Mouse (Mus musculus) forebrain, embryonic 13.5 days (tissue): ENCODE results near the gene Vps37c. TPM values are rescaled to one million over a fixed set of nuclear protein-coding genes. Genes with fewer than 3 reads are reported as not detected.

Source experiments
- ATAC-seq: fragments of 200-750 bp; cut with Nextera tagmentation; 2 replicates; pipeline ENCODE4 v1.8.0; 2017
- H3K27ac ChIP-seq: fragments of 300-500 bp; sonication (generic); 2 replicates; pipeline ENCODE4 v1.5.1; 2015; ENCODE audit warnings: inconsistent platforms, mild to moderate bottlenecking, moderate library complexity
- H3K27me3 ChIP-seq: fragments of 300-500 bp; sonication (generic); 2 replicates; pipeline ENCODE4 v1.6.1; 2015; ENCODE audit warnings: mild to moderate bottlenecking, inconsistent platforms
- H3K36me3 ChIP-seq: fragments of 300-500 bp; sonication (generic); 2 replicates; pipeline ENCODE4 v1.6.1; 2015; ENCODE audit warnings: mild to moderate bottlenecking, inconsistent platforms; ENCODE audit not compliant: poor library complexity, severe bottlenecking
- H3K4me1 ChIP-seq: fragments of 300-500 bp; sonication (generic); 2 replicates; pipeline ENCODE4 v1.6.1; 2015; ENCODE audit warnings: inconsistent platforms
- H3K4me2 ChIP-seq: fragments of 300-500 bp; sonication (generic); 2 replicates; pipeline ENCODE4 v1.6.1; 2015; ENCODE audit warnings: inconsistent platforms, mild to moderate bottlenecking, moderate library complexity
- H3K4me3 ChIP-seq: fragments of 300-500 bp; sonication (generic); 2 replicates; pipeline ENCODE4 v1.5.1; 2015; ENCODE audit warnings: mild to moderate bottlenecking, inconsistent platforms
- H3K9ac ChIP-seq: fragments of 300-500 bp; sonication (generic); 2 replicates; pipeline ENCODE4 v1.6.1; 2015; ENCODE audit warnings: mild to moderate bottlenecking, inconsistent platforms
- H3K9me3 ChIP-seq: fragments of 300-500 bp; sonication (generic); replicated peaks from 2 replicates; pipeline ENCODE4 v1.6.1; 2016; ENCODE audit warnings: inconsistent platforms
- WGBS: fragments of 180-500 bp; shearing (Covaris S2); methylation state at CpG from one replicate; pipeline ENCODE4 v1.1.7; 2015; 5-methylcytosine and 5-hydroxymethylcytosine counted together
- polyA plus RNA-seq: library from polyadenylated mRNA; unstranded; fragments of >200 nt; fragmentation: Nextera tagmentation; extraction: Ambion mirVana; gene quantifications from 2 replicates; pipeline ENCODE4 v1.2.1, GENCODE M21; 2015

Gene Vps37c
- polyA plus RNA-seq, 1 experiment from 2014 or later: 32.1 TPM

DNA sequence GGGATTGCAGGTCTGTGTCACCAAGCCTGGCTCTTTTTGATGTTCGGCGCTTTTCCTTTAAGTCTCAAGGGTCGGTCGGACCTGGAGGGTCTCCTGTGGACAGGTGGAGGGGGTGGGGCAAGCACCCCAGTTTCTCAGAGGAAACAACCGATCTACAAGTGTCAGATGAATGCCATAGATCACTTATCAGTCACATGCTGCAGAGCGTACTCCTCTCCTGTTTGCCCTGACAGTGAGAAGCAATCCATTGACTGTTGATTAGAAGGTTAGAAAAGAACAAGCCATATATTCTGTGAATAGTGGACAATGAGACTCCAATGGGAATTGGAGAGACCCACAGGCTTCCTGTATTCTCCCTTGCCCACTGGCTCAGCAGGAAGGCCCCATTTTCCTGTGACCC is 61.6 kb downstream of the Vps37c start:
- Histone ChIP-seq H3K4me2 (no peak overlapping the region), H3K9ac (no peak overlapping the region), H3K27me3 (no peaks in the 10 kb centered on the region), H3K4me1 (no peaks in the 10 kb centered on the region), H3K4me3 (no peak overlapping the region), H3K27ac (no peak overlapping the region), H3K9me3 (no peaks in the 10 kb centered on the region), H3K36me3 (no peaks in the 10 kb centered on the region)
- no peak for ATAC-seq
- WGBS: 88% methylated on average over 6 of the region's 6 CpGs

DNA sequence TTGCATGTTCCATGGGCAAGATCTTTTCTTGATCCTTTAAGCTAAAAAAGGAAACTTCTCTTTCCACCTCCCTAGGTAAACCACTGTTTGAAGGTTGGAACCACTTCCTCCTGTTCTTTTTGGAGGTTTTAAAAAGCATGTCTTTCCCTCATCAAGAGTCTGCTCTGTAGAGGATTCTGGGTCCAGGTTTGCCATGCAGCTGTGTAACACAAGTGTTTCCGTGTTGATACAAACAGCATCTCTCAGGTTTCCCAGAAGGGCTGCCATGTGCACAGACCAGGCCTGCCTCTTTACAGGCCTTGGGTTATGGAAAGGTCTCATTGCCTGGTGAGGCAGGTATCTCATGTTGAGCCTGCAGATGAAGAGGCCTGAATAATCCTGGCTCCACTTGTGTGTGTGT is 63.1 kb downstream of the Vps37c start:
- Histone ChIP-seq H3K36me3 (no peaks in the 10 kb centered on the region), H3K9me3 (no peaks in the 10 kb centered on the region), H3K9ac (no peak overlapping the region), H3K27ac (no peak overlapping the region), H3K4me1 (no peaks in the 10 kb centered on the region), H3K4me2 (no peak overlapping the region), H3K27me3 (no peaks in the 10 kb centered on the region), H3K4me3 (no peak overlapping the region)
- WGBS: 84% methylated on average over 1 of the region's 1 CpGs
- ATAC-seq: no peak

DNA sequence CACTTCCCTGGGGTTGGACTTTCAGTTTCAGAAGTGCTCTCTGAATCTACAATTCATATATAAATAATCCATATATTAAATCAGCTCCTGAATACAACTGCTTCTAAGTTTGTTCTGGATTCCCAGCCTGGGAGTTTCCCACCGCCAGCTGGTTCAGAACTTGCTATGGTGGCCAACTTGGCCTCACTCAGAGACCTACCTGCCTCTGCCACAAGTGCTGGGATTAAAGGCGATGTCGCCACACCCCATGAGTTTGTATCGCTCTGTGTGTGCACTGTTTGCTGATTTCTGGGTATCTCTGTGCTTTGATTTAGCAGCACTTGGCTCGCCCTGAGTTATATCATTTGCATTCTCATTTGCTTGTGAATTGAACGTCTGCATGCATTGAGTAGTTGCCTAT is 63.6 kb downstream of the Vps37c start:
- ATAC-seq: no peak
- no peak overlapping the region for H3K4me2 ChIP-seq
- H3K27ac ChIP-seq: no peak overlapping the region
- H3K9me3 ChIP-seq: no peaks in the 10 kb centered on the region
- H3K9ac ChIP-seq: no peak overlapping the region
- H3K36me3 ChIP-seq: no peaks in the 10 kb centered on the region
- H3K27me3 ChIP-seq: no peaks in the 10 kb centered on the region
- WGBS: 86% methylated on average over 6 of the region's 6 CpGs
- no peak overlapping the region for H3K4me3 ChIP-seq
- no peaks in the 10 kb centered on the region for H3K4me1 ChIP-seq

DNA sequence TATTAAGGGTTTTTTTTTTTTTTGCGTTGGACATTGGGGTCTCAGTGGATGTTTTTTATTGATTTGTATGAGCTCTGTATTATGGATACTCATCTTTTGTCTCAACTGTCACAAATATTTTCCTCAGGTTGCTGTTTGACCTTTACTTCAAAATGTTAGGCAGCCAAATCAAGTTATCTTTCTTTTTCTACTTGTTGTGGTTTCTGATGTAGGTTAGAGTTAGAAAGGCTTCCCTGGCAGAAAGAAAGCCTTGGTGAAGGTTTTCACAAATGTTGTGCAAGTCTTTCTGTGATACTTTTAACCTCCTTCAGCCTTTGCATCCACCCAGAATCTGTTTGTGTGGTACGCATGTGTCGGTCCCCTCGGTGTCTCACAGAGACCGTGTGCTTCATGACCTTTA is 64.1 kb downstream of the Vps37c start:
- no peaks in the 10 kb centered on the region for H3K36me3 ChIP-seq
- no peak overlapping the region for H3K4me3 ChIP-seq
- H3K9me3 ChIP-seq: no peaks in the 10 kb centered on the region
- H3K4me2 ChIP-seq: no peak overlapping the region
- H3K27ac ChIP-seq: no peak overlapping the region
- no peak for ATAC-seq
- no peak overlapping the region for H3K9ac ChIP-seq
- H3K27me3 ChIP-seq: no peaks in the 10 kb centered on the region
- 94% methylated on average over 5 of the region's 5 CpGs for WGBS
- no peaks in the 10 kb centered on the region for H3K4me1 ChIP-seq

DNA sequence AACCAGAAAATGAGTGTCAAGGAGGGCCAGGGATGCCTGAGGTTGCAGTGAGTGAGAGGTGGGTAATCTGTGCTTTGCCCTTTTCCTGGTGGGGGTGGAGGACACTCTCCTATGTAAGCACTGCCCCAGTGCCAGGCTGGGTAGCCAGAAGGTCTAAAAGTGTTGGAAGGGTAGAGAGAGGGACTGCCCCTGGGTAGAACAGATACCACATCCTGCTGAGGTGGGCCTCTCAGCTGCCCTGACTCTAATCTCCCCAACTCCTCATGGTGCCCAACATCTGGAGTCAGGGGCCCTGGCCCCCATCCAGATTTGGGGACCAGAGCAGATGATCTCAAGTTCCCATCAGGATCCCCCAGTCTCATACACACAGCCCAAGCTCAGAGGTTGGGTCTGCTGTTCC is 68.6 kb downstream of the Vps37c start:
- Histone ChIP-seq H3K9ac (no peak overlapping the region), H3K27me3 (no peaks in the 10 kb centered on the region), H3K4me2 (no peak overlapping the region), H3K27ac (no peak overlapping the region), H3K36me3 (no peaks in the 10 kb centered on the region), H3K4me1 (no peaks in the 10 kb centered on the region), H3K9me3 (no peaks in the 10 kb centered on the region), H3K4me3 (no peak overlapping the region)
- ATAC-seq: no peak

DNA sequence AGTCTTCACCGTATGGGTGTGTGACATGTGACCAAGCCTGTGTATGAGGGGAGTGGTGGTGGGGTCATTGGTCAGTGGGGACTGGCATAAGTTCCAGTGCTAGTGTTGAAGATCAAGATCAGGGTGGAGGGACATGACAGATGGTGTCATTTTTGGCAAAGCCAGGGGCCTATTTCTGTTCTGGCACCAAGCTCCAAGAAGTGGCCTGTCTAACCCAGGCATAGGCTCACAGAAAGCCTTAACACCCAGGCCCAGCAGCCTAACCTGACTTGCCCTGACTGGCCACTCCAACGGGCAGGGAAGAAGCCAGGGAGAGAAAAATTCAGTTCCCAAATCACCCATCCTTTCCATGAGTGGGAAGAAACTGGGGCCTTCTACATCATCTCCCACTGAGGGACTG is 69.0 kb downstream of the Vps37c start:
- no peaks in the 10 kb centered on the region for H3K9me3 ChIP-seq
- no peak overlapping the region for H3K9ac ChIP-seq

DNA sequence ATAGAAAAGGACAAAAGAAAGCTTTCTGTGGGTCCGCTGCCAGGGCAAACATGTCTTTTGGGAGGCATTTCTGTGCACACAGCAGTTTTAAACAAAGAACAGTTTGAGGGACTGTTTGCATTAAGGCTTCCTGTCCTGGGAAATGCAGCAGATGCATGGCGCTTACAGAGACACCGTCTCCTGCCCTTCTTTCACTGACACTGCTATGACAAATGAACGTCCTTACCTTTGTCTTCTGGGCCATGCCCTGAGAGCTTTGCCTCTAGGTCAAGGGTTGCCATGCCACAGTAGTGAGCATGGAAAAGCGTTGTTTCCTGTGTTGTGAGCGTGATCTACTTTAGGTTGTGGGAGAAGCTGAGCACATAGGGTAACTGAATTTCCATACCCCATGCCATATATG is 70.2 kb downstream of the Vps37c start:
- Histone ChIP-seq H3K9ac (no peak overlapping the region), H3K36me3 (no peaks in the 10 kb centered on the region), H3K4me2 (no peak overlapping the region), H3K4me3 (no peak overlapping the region), H3K27me3 (no peaks in the 10 kb centered on the region), H3K4me1 (no peaks in the 10 kb centered on the region), H3K27ac (no peak overlapping the region), H3K9me3 (no peaks in the 10 kb centered on the region)
- 63% methylated on average over 6 of the region's 6 CpGs for WGBS
- ATAC-seq: no peak

More for the DNA sequence above, 69.0 kb downstream of the Vps37c start:
- no peaks in the 10 kb centered on the region for H3K4me1 ChIP-seq
- no peak overlapping the region for H3K4me2 ChIP-seq
- H3K4me3 ChIP-seq: no peak overlapping the region
- H3K36me3 ChIP-seq: no peaks in the 10 kb centered on the region
- WGBS: 85% methylated on average over 2 of the region's 2 CpGs
- H3K27ac ChIP-seq: no peak overlapping the region
- H3K27me3 ChIP-seq: no peaks in the 10 kb centered on the region
- ATAC-seq: no peak

DNA sequence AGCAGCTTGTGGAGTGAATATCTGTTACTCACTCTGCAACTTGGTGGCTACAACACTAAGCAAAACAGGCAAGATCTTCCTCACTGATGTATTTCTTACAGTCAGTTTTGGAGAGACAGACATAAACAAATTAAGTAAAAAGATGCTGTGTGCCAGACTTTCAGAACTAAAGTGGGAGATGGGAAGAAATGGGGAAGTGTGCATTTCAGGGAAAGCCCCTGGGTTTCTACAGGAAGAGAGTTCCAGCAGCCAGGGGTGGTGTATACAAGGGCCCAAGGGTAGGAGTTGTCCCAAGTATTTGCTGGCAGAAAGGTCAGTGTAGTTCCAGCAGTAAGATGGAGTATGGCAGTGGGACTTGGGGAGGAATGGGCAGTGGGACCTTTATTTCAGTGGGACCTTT is 71.0 kb downstream of the Vps37c start:
- no peaks in the 10 kb centered on the region for H3K27me3 ChIP-seq
- H3K4me1 ChIP-seq: no peaks in the 10 kb centered on the region
- no peaks in the 10 kb centered on the region for H3K36me3 ChIP-seq
- no peaks in the 10 kb centered on the region for H3K9me3 ChIP-seq
- no peak for ATAC-seq
- H3K27ac ChIP-seq: no peak overlapping the region
- H3K4me3 ChIP-seq: no peak overlapping the region
- H3K9ac ChIP-seq: no peak overlapping the region
- H3K4me2 ChIP-seq: no peak overlapping the region

DNA sequence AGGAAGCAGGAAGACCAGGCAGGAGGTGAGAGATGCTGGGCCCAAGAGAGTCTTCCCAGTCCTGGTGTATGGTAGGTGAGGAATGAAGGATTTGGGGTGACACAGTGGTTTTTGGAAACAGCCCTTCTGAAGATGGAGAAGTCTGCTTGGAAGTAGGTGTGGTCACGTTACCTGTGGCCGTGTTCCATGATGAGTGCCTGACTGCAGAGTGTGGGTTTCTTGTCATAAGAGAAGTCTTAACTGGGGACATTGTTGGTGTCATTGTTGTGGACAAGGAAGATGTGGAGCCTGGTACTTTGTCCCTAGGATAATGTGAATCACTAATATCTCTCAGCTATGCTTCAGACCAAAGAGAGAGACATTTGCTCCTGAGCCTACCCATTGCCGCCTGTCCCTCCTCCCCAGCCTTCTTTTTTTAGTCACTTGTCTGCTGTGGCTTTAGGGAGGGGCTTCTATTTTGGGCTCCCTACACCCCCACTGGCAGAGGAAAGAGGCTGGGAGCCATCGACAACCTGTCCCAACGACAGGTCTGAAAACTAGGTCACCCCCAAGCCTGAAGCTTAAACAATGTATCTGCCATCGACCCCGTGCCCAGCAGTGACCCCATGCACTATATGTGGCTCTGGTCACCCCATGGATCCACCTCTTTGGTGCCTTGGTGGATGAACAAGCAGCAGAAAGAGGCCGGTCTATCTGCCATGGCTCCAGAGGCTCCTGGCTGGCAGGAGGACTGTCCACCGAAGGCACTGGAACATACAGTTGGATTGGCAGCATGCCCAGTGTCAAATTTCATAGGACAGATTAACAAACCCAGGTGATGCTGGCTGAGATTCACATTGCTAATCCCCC is 71.7 kb downstream of the Vps37c start:
- no peak for ATAC-seq
- no peaks in the 10 kb centered on the region for H3K36me3 ChIP-seq
- H3K27ac ChIP-seq: no peak overlapping the region
- H3K9ac ChIP-seq: no peak overlapping the region
- H3K4me1 ChIP-seq: no peaks in the 10 kb centered on the region
- no peaks in the 10 kb centered on the region for H3K27me3 ChIP-seq
- no peaks in the 10 kb centered on the region for H3K9me3 ChIP-seq
- 87% methylated on average over 9 of the region's 9 CpGs for WGBS
- no peak overlapping the region for H3K4me2 ChIP-seq
- no peak overlapping the region for H3K4me3 ChIP-seq

DNA sequence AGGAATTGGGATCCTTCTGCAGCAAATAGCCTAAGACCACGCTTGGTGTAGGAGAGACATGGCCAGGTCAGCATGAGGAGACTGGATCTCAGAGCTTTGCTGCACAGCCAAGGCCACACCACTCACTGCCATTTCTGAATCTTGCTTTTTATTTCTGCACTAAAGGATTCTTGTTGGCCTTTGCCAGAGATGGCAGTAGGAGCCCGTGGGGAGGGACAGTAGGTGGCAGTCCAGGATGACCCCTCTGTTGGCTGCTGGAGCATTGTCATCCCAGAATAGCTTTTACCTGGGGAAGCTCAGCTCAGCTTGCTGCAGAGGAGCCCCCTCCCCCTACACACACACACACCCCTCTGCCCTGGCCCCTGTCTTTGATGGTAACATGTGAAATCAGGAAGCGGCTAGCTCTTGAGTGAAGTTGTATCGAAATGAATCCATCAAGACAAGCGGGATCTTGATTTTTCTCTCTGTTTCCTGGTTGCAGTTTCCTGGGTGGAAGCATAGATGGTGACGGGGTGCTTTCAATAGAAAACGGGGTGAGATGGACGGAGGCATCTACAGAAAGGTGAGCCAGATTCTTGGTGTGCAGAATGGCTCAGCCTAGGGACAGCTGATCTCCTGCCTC is 73.4 kb downstream of the Vps37c start:
- no peaks in the 10 kb centered on the region for H3K9me3 ChIP-seq
- no peak overlapping the region for H3K4me2 ChIP-seq
- H3K9ac ChIP-seq: no peak overlapping the region
- 85% methylated on average over 8 of the region's 8 CpGs for WGBS
- no peak overlapping the region for H3K4me3 ChIP-seq
- no peak overlapping the region for H3K27ac ChIP-seq
- H3K4me1 ChIP-seq: no peaks in the 10 kb centered on the region
- ATAC-seq: no peak
- H3K36me3 ChIP-seq: no peaks in the 10 kb centered on the region
- H3K27me3 ChIP-seq: no peaks in the 10 kb centered on the region

DNA sequence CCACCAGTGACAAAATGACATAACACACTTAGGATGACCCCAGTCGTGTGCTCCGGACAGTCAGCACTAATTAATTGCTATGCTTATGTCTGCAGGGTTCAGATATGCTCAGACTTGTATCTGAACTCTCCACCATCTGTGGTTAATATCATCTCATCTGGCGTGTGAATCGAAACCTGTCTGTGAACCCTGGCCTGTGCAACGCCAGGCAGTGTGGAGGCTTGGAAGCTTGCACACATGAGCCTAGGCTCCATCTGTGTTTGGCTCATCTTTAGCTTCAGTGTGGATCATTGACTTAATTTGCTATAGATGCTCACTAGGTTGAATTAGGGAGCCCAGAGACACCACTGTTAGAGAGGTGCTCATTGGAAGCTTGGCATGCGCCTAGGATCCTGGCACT is 73.9 kb downstream of the Vps37c start:
- no peaks in the 10 kb centered on the region for H3K4me1 ChIP-seq
- no peak for ATAC-seq
- WGBS: 87% methylated on average over 6 of the region's 6 CpGs
- no peaks in the 10 kb centered on the region for H3K27me3 ChIP-seq
- no peaks in the 10 kb centered on the region for H3K9me3 ChIP-seq
- H3K36me3 ChIP-seq: no peaks in the 10 kb centered on the region
- H3K27ac ChIP-seq: no peak overlapping the region
- H3K4me3 ChIP-seq: no peak overlapping the region
- H3K9ac ChIP-seq: no peak overlapping the region
- H3K4me2 ChIP-seq: no peak overlapping the region

DNA sequence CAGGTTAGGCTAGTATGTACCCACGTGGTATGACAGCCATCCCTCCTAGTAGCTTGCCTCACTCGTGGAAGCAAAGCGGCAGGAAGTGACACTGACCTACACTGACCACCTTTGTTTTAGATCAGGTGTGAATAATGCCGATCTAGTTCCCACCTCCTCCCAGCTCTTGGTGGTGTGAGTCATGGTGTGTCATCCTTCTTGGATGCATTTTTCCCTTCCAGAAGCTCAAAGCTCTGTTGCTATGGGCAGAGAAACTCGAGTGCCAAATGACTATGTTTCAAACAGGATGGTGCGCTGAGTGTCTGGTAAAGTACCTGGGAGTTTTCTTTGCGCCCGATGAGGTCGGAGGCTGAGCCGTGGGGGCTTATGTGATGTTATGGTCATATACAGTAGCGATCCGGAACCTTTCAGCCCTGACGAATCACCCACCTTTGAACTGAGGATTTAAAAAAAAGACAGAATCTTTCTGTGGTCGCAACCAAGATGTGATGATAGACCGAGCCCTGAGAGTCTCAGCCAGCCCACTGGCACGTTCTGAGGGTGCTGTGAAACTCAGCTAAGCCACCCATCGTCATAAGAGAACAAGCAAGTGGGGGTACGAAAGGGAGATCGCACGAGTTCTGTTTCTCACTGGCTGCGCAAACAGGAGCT is 75.0 kb downstream of the Vps37c start:
- no peak overlapping the region for H3K4me2 ChIP-seq
- WGBS: 91% methylated on average over 21 of the region's 21 CpGs
- ATAC-seq: no peak
- H3K27me3 ChIP-seq: no peaks in the 10 kb centered on the region
- no peak overlapping the region for H3K27ac ChIP-seq
- no peak overlapping the region for H3K9ac ChIP-seq
- H3K9me3 ChIP-seq: no peaks in the 10 kb centered on the region
- H3K4me3 ChIP-seq: no peak overlapping the region
- H3K4me1 ChIP-seq: no peaks in the 10 kb centered on the region
- H3K36me3 ChIP-seq: no peaks in the 10 kb centered on the region
